Mouse (Mus musculus): ENCODE measurements around the gene Slmap. TPM values are rescaled to one million over a fixed set of nuclear protein-coding genes. Genes with fewer than 3 reads are reported as not detected.
"Not testable (repeated sequence)": the region's sequence is repeated elsewhere in the genome, so short reads cannot be mapped to it uniquely, and the experiment has no call there.

The Slmap gene
- polyA plus RNA-seq, 1 experiment from 2014 or later: 25.5 TPM

GRCm38 (mm10) chr14:26523082-26523481 lies 11.6 kb downstream of the Slmap start:
- ATAC-seq (replicated peaks; ENCODE audit: low FRiP score): no peak
- whole genome bisulfite sequencing: 84% methylated on average over 2 of the region's 2 CpGs

GRCm38 (mm10) chr14:26519831-26520230 lies 14.9 kb downstream of the Slmap start:
- WGBS: 94% methylated on average over 4 of the region's 4 CpGs
- no peak overlapping the region for H3K4me3 ChIP-seq (ENCODE audit: low read depth, low read length)
- H3K4me2 ChIP-seq (ENCODE audit: low read depth, low read length, severe bottlenecking): no peak overlapping the region
- H3K4me1 ChIP-seq (replicated peaks; ENCODE audit: control insufficient read depth, insufficient read depth, low read length): no peaks in the 10 kb centered on the region
- no peak for ATAC-seq (replicated peaks; ENCODE audit: low FRiP score)
- H3K27me3 ChIP-seq (ENCODE audit: control insufficient read depth, insufficient read depth, low read length): no peaks in the 10 kb centered on the region
- no peaks in the 10 kb centered on the region for H3K9me3 ChIP-seq (ENCODE audit: control insufficient read depth, low read length)
- H3K27ac ChIP-seq (ENCODE audit: low read depth, low read length): no peak overlapping the region
- no peaks in the 10 kb centered on the region; the same call in 1 of the 2 replicates for H3K36me3 ChIP-seq (ENCODE audit: control insufficient read depth, insufficient read depth, low read length)
- H3K9ac ChIP-seq (ENCODE audit: low read length): no peak overlapping the region
- no peak for DNase-seq (ENCODE audit: low spot score)

More at GRCm38 (mm10) chr14:26523082-26523481, 11.6 kb downstream of the Slmap start:
- Histone ChIP-seq H3K9me3 (ENCODE audit: control insufficient read depth, low read length) (no peaks in the 10 kb centered on the region), H3K4me3 (ENCODE audit: low read depth, low read length) (no peak overlapping the region), H3K27ac (ENCODE audit: low read depth, low read length) (no peak overlapping the region), H3K4me2 (ENCODE audit: low read depth, low read length, severe bottlenecking) (no peak overlapping the region), H3K9ac (ENCODE audit: low read length) (no peak overlapping the region), H3K36me3 (ENCODE audit: control insufficient read depth, insufficient read depth, low read length) (no peaks in the 10 kb centered on the region; the same call in 1 of the 2 replicates), H3K27me3 (ENCODE audit: control insufficient read depth, insufficient read depth, low read length) (no peaks in the 10 kb centered on the region), H3K4me1 (replicated peaks; ENCODE audit: control insufficient read depth, insufficient read depth, low read length) (no peaks in the 10 kb centered on the region)
- DNase-seq (ENCODE audit: low spot score): no peak

GRCm38 (mm10) chr14:26517843-26518242 lies 16.9 kb downstream of the Slmap start:
- H3K4me3 ChIP-seq (ENCODE audit: low read depth, low read length): no peak overlapping the region
- DNase-seq (ENCODE audit: low spot score): no peak
- H3K9ac ChIP-seq (ENCODE audit: low read length): no peak overlapping the region
- H3K36me3 ChIP-seq (ENCODE audit: control insufficient read depth, insufficient read depth, low read length): no peaks in the 10 kb centered on the region; the same call in 1 of the 2 replicates
- H3K4me2 ChIP-seq (ENCODE audit: low read depth, low read length, severe bottlenecking): no peak overlapping the region
- no peaks in the 10 kb centered on the region for H3K9me3 ChIP-seq (ENCODE audit: control insufficient read depth, low read length)
- no peaks in the 10 kb centered on the region for H3K4me1 ChIP-seq (replicated peaks; ENCODE audit: control insufficient read depth, insufficient read depth, low read length)
- 91% methylated on average over 4 of the region's 4 CpGs for WGBS
- no peak overlapping the region for H3K27ac ChIP-seq (ENCODE audit: low read depth, low read length)
- no peaks in the 10 kb centered on the region for H3K27me3 ChIP-seq (ENCODE audit: control insufficient read depth, insufficient read depth, low read length)
- ATAC-seq (replicated peaks; ENCODE audit: low FRiP score): no peak

GRCm38 (mm10) chr14:26516232-26516631 lies 18.5 kb downstream of the Slmap start:
- not testable (repeated sequence) for H3K36me3 ChIP-seq (ENCODE audit: control insufficient read depth, insufficient read depth, low read length); H3K9me3 ChIP-seq (ENCODE audit: control insufficient read depth, low read length); H3K4me3 ChIP-seq (ENCODE audit: low read depth, low read length); DNase-seq (ENCODE audit: low spot score); H3K27ac ChIP-seq (ENCODE audit: low read depth, low read length); H3K4me1 ChIP-seq (replicated peaks; ENCODE audit: control insufficient read depth, insufficient read depth, low read length); H3K27me3 ChIP-seq (ENCODE audit: control insufficient read depth, insufficient read depth, low read length); H3K9ac ChIP-seq (ENCODE audit: low read length); ATAC-seq (replicated peaks; ENCODE audit: low FRiP score); H3K4me2 ChIP-seq (ENCODE audit: low read depth, low read length, severe bottlenecking)
- 88% methylated on average over 2 of the region's 2 CpGs for WGBS

- Histone ChIP-seq H3K4me2 (ENCODE audit: low read depth, low read length, severe bottlenecking) (no peak overlapping the region), H3K4me1 (replicated peaks; ENCODE audit: control insufficient read depth, insufficient read depth, low read length) (no peaks in the 10 kb centered on the region), H3K36me3 (ENCODE audit: control insufficient read depth, insufficient read depth, low read length) (no peaks in the 10 kb centered on the region), H3K4me3 (ENCODE audit: low read depth, low read length) (no peak overlapping the region), H3K9ac (ENCODE audit: low read length) (no peak overlapping the region), H3K9me3 (ENCODE audit: control insufficient read depth, low read length) (no peaks in the 10 kb centered on the region), H3K27me3 (ENCODE audit: control insufficient read depth, insufficient read depth, low read length) (no peaks in the 10 kb centered on the region), H3K27ac (ENCODE audit: low read depth, low read length) (no peak overlapping the region)
- DNase-seq (ENCODE audit: low spot score): no peak
- 89% methylated on average over 9 of the region's 9 CpGs for WGBS
- ATAC-seq (replicated peaks; ENCODE audit: low FRiP score): no peak
These were observed 18.9 kb downstream of the Slmap start for GRCm38 (mm10) chr14:26515802-26516201.

- Histone ChIP-seq H3K9ac (ENCODE audit: low read length) (no peak overlapping the region), H3K27me3 (ENCODE audit: control insufficient read depth, insufficient read depth, low read length) (no peaks in the 10 kb centered on the region), H3K4me2 (ENCODE audit: low read depth, low read length, severe bottlenecking) (no peak overlapping the region), H3K27ac (ENCODE audit: low read depth, low read length) (no peak overlapping the region), H3K4me3 (ENCODE audit: low read depth, low read length) (no peak overlapping the region), H3K36me3 (ENCODE audit: control insufficient read depth, insufficient read depth, low read length) (no peaks in the 10 kb centered on the region), H3K9me3 (ENCODE audit: control insufficient read depth, low read length) (no peaks in the 10 kb centered on the region), H3K4me1 (replicated peaks; ENCODE audit: control insufficient read depth, insufficient read depth, low read length) (no peaks in the 10 kb centered on the region)
- ATAC-seq (replicated peaks; ENCODE audit: low FRiP score) (no peak), DNase-seq (ENCODE audit: low spot score) (no peak)
- 93% methylated on average over 2 of the region's 2 CpGs for WGBS
These were observed 24.2 kb downstream of the Slmap start for GRCm38 (mm10) chr14:26510545-26510944.

- H3K4me1 ChIP-seq (replicated peaks; ENCODE audit: control insufficient read depth, insufficient read depth, low read length): no peaks in the 10 kb centered on the region
- H3K4me3 ChIP-seq (ENCODE audit: low read depth, low read length): no peak overlapping the region
- no peak overlapping the region for H3K27ac ChIP-seq (ENCODE audit: low read depth, low read length)
- 94% methylated on average over 6 of the region's 6 CpGs for WGBS
- H3K4me2 ChIP-seq (ENCODE audit: low read depth, low read length, severe bottlenecking): no peak overlapping the region
- no peaks in the 10 kb centered on the region for H3K36me3 ChIP-seq (ENCODE audit: control insufficient read depth, insufficient read depth, low read length)
- no peak for ATAC-seq (replicated peaks; ENCODE audit: low FRiP score)
- no peak for DNase-seq (ENCODE audit: low spot score)
- H3K27me3 ChIP-seq (ENCODE audit: control insufficient read depth, insufficient read depth, low read length): no peaks in the 10 kb centered on the region
- H3K9ac ChIP-seq (ENCODE audit: low read length): no peak overlapping the region
- H3K9me3 ChIP-seq (ENCODE audit: control insufficient read depth, low read length): no peaks in the 10 kb centered on the region
These were observed 26.6 kb downstream of the Slmap start for GRCm38 (mm10) chr14:26508150-26508549.

- DNase-seq (ENCODE audit: low spot score): no peak
- ATAC-seq (replicated peaks; ENCODE audit: low FRiP score): no peak
- WGBS: 88% methylated on average over 4 of the region's 4 CpGs
- no peak overlapping the region for H3K4me2 ChIP-seq (ENCODE audit: low read depth, low read length, severe bottlenecking)
- H3K4me1 ChIP-seq (replicated peaks; ENCODE audit: control insufficient read depth, insufficient read depth, low read length): no peaks in the 10 kb centered on the region
- H3K27me3 ChIP-seq (ENCODE audit: control insufficient read depth, insufficient read depth, low read length): no peaks in the 10 kb centered on the region
- no peak overlapping the region for H3K9ac ChIP-seq (ENCODE audit: low read length)
- H3K36me3 ChIP-seq (ENCODE audit: control insufficient read depth, insufficient read depth, low read length): no peaks in the 10 kb centered on the region
- no peak overlapping the region for H3K27ac ChIP-seq (ENCODE audit: low read depth, low read length)
- no peaks in the 10 kb centered on the region for H3K9me3 ChIP-seq (ENCODE audit: control insufficient read depth, low read length)
- no peak overlapping the region for H3K4me3 ChIP-seq (ENCODE audit: low read depth, low read length)
These were observed 27.4 kb downstream of the Slmap start for GRCm38 (mm10) chr14:26507361-26507760.

- no peaks in the 10 kb centered on the region for H3K36me3 ChIP-seq (ENCODE audit: control insufficient read depth, insufficient read depth, low read length)
- H3K4me2 ChIP-seq (ENCODE audit: low read depth, low read length, severe bottlenecking): no peak overlapping the region
- DNase-seq (ENCODE audit: low spot score) (no peak), ATAC-seq (replicated peaks; ENCODE audit: low FRiP score) (no peak)
- H3K27me3 ChIP-seq (ENCODE audit: control insufficient read depth, insufficient read depth, low read length): no peaks in the 10 kb centered on the region
- no peak overlapping the region for H3K27ac ChIP-seq (ENCODE audit: low read depth, low read length)
- no peak overlapping the region for H3K9ac ChIP-seq (ENCODE audit: low read length)
- H3K4me1 ChIP-seq (replicated peaks; ENCODE audit: control insufficient read depth, insufficient read depth, low read length): no peaks in the 10 kb centered on the region
- WGBS: 96% methylated on average over 4 of the region's 4 CpGs
- no peaks in the 10 kb centered on the region for H3K9me3 ChIP-seq (ENCODE audit: control insufficient read depth, low read length)
- no peak overlapping the region for H3K4me3 ChIP-seq (ENCODE audit: low read depth, low read length)
These were observed 30.2 kb downstream of the Slmap start for GRCm38 (mm10) chr14:26504541-26504940.
